Mouse (Mus musculus) stomach, postnatal 0 days (tissue): ENCODE data around the gene Pigh. TPM values are rescaled to one million over a fixed set of nuclear protein-coding genes. Genes with fewer than 3 reads are reported as not detected.

Experiments used
- ATAC-seq: fragments of 200-750 bp; cut with Nextera tagmentation; 2 replicates; pipeline ENCODE4 v1.8.0; 2017; ENCODE audit not compliant: low FRiP score, low TSS enrichment
- DNase-seq: peaks from one replicate; pipeline ENCODE4 v3.0.0-alpha.2; 2016; ENCODE audit warnings: low spot score
- H3K27ac ChIP-seq: fragments of 300-500 bp; sonication (generic); replicated peaks from 2 replicates; pipeline ENCODE4 v1.5.1; 2014; ENCODE audit warnings: mild to moderate bottlenecking, control low read depth
- H3K27me3 ChIP-seq: fragments of 300-500 bp; sonication (generic); 2 replicates; pipeline ENCODE4 v1.6.1; 2014; ENCODE audit warnings: low read length; ENCODE audit not compliant: control insufficient read depth, insufficient read depth
- H3K36me3 ChIP-seq: fragments of 300-500 bp; sonication (generic); 2 replicates; pipeline ENCODE4 v1.6.1; 2014; ENCODE audit warnings: low read length, mixed read lengths; ENCODE audit not compliant: control insufficient read depth, insufficient read depth
- H3K4me1 ChIP-seq: fragments of 300-500 bp; sonication (generic); replicated peaks from 2 replicates; pipeline ENCODE4 v1.6.1; 2014; ENCODE audit warnings: antibody characterized with exemption; ENCODE audit not compliant: control insufficient read depth, insufficient read depth
- H3K4me2 ChIP-seq: fragments of 300-500 bp; sonication (generic); replicated peaks from 2 replicates; pipeline ENCODE4 v1.6.1; 2014; ENCODE audit warnings: low read depth, mild to moderate bottlenecking, control low read depth, moderate library complexity
- H3K4me3 ChIP-seq: fragments of 300-500 bp; sonication (generic); 2 replicates; pipeline ENCODE4 v1.5.1; 2014; ENCODE audit warnings: low read depth, low read length, control low read depth
- H3K9ac ChIP-seq: fragments of 300-500 bp; sonication (generic); 2 replicates; pipeline ENCODE4 v1.6.1; 2014; ENCODE audit warnings: mild to moderate bottlenecking, low read length, control low read depth, mixed read lengths
- H3K9me3 ChIP-seq: fragments of 300-500 bp; sonication (generic); 2 replicates; pipeline ENCODE4 v1.6.1; 2016; ENCODE audit warnings: low read length; ENCODE audit not compliant: control insufficient read depth
- CTCF ChIP-seq: IDR thresholded peaks from 2 replicates; pipeline ENCODE4 v1.5.1; 2016; ENCODE audit warnings: antibody characterized with exemption, low read depth, mild to moderate bottlenecking, moderate library complexity
- EP300 ChIP-seq: optimal IDR thresholded peaks from 2 replicates; pipeline ENCODE3; 2016; ENCODE audit warnings: antibody characterized with exemption
- WGBS: fragments of 180-500 bp; shearing (Covaris S2); extraction: QIAGEN DNeasy Blood & Tissue Kit; methylation state at CpG from one replicate; pipeline ENCODE4 v1.1.7; 2014; 5-methylcytosine and 5-hydroxymethylcytosine counted together
- polyA plus RNA-seq: library from polyadenylated mRNA; unstranded; fragments of >200 nt; fragmentation: Nextera tagmentation; extraction: Ambion mirVana; gene quantifications from 2 replicates; pipeline ENCODE4 v1.2.1, GENCODE M21; 2015

The Pigh gene
- 18.8 and 20.3 TPM in 2 replicates for polyA plus RNA-seq

GRCm38 (mm10) chr12:79089182-79089812 lies at the start of gene Pigh:
Gene Pigh (minus strand): TSS chr12:79089651.
- under 1% methylated on average over 36 of the region's 53 CpGs for WGBS
- Histone ChIP-seq H3K4me3 (peak within 1 kb of the TSS; percentile 69), H3K36me3 (no peaks in the 10 kb centered on the region), H3K27me3 (no peaks in the 10 kb centered on the region), H3K4me1 (no peaks in the 10 kb centered on the region), H3K9ac (peak within 1 kb of the TSS; percentile 85), H3K27ac (peak within 1 kb of the TSS; percentile 81), H3K9me3 (no peaks in the 10 kb centered on the region), H3K4me2 (peak within 1 kb of the TSS; percentile 56)
- DNase-seq (peak; percentile 93), ATAC-seq (peak; percentile 88)
- TF ChIP-seq EP300 (no peak), CTCF (no peak)

GRCm38 (mm10) chr12:79138999-79139398 lies 49.5 kb upstream of the Pigh start:
- Histone ChIP-seq H3K9ac (no peak overlapping the region), H3K36me3 (no peaks in the 10 kb centered on the region), H3K27ac (no peak overlapping the region), H3K9me3 (no peaks in the 10 kb centered on the region), H3K4me1 (no peaks in the 10 kb centered on the region), H3K27me3 (no peaks in the 10 kb centered on the region), H3K4me2 (no peak overlapping the region), H3K4me3 (no peak overlapping the region)
- no peak for DNase-seq
- peak; percentile 71; the same call in 1 of the 2 replicates for ATAC-seq
- TF ChIP-seq EP300, result no peak
- TF ChIP-seq CTCF, result no peak

DNA sequence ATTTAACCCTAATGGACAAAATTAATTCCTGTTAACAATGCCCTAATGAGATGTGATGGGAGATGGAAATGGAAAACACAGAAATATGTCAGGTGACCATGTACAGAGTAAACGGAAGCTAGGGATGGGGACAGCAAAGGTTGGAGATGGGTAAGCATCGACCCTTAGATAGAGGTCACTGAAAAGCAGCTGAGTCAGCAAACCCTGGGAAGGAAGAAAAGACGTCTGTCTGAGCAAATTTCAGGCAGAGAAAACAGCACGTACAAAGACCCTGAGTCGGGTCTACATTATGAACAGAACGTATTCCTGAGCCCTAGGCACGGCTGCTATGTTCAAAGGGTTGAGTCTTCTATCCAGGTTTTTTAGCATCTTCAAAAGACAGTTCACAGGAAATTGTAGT lies 47.5 kb upstream of the Pigh start:
- no peaks in the 10 kb centered on the region for H3K36me3 ChIP-seq
- DNase-seq (no peak), ATAC-seq (no peak)
- no peak overlapping the region for H3K9ac ChIP-seq
- H3K27me3 ChIP-seq, result no peaks in the 10 kb centered on the region; the same call in 1 of the 2 replicates
- H3K9me3 ChIP-seq, result no peaks in the 10 kb centered on the region
- no peak overlapping the region for H3K27ac ChIP-seq
- H3K4me1 ChIP-seq, result no peaks in the 10 kb centered on the region
- H3K4me3 ChIP-seq, result no peak overlapping the region
- 71% methylated on average over 7 of the region's 7 CpGs for WGBS
- H3K4me2 ChIP-seq, result no peak overlapping the region
- TF ChIP-seq CTCF, result no peak
- TF ChIP-seq EP300, result no peak

GRCm38 (mm10) chr12:79135105-79135504 lies 45.7 kb upstream of the Pigh start:
- ATAC-seq (no peak), DNase-seq (no peak)
- Histone ChIP-seq H3K36me3 (no peaks in the 10 kb centered on the region), H3K27ac (no peak overlapping the region), H3K4me1 (no peaks in the 10 kb centered on the region), H3K9me3 (no peaks in the 10 kb centered on the region), H3K4me3 (no peak overlapping the region), H3K9ac (no peak overlapping the region), H3K4me2 (no peak overlapping the region), H3K27me3 (peaks cover 2% of the 10 kb centered on the region; the same call in 1 of the 2 replicates)
- TF ChIP-seq CTCF (no peak), EP300 (no peak)
- 41% methylated on average over 4 of the region's 4 CpGs for WGBS

DNA sequence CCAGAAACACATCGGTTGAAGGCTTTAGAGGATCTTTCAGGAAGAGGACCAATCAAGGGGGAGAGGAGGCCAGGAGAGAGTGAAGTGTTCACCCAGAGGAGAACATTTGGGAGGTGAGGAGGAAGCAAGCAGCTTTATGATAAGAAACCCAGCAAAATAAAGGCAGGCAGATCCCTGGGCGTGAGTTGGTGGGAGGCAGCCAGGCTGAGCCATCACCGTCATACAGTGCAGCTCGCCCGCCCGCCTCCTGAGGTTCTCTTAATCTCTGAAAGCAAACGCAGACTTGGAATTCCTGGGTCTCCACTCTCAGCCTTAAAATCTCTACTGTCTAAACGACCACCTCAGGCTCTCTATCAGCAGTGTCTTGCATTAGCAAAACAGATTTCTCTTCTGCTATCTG lies 45.2 kb upstream of the Pigh start:
- H3K4me2 ChIP-seq, result no peak overlapping the region
- no peaks in the 10 kb centered on the region for H3K9me3 ChIP-seq
- no peak overlapping the region for H3K9ac ChIP-seq
- TF ChIP-seq CTCF, result no peak
- TF ChIP-seq EP300, result no peak
- H3K27ac ChIP-seq, result no peak overlapping the region
- no peak overlapping the region for H3K4me3 ChIP-seq
- WGBS, result 36% methylated on average over 8 of the region's 8 CpGs
- no peaks in the 10 kb centered on the region for H3K36me3 ChIP-seq
- DNase-seq (no peak), ATAC-seq (no peak)
- H3K4me1 ChIP-seq, result no peaks in the 10 kb centered on the region
- H3K27me3 ChIP-seq, result peaks cover 2% of the 10 kb centered on the region; the same call in 1 of the 2 replicates

GRCm38 (mm10) chr12:79131706-79132460 lies 42.4 kb upstream of the Pigh start:
- no peaks in the 10 kb centered on the region for H3K4me1 ChIP-seq
- no peak for ATAC-seq
- H3K27ac ChIP-seq, result no peak overlapping the region
- no peak for DNase-seq
- H3K9ac ChIP-seq, result no peak overlapping the region
- peak overlapping the region; percentile 43; the same call in 1 of the 2 replicates for H3K4me3 ChIP-seq
- H3K27me3 ChIP-seq, result peaks cover 2% of the 10 kb centered on the region; the same call in 1 of the 2 replicates
- no peaks in the 10 kb centered on the region for H3K9me3 ChIP-seq
- no peak overlapping the region; the same call in 1 of the 2 replicates for H3K4me2 ChIP-seq
- WGBS, result 44% methylated on average over 5 of the region's 5 CpGs
- no peaks in the 10 kb centered on the region for H3K36me3 ChIP-seq
- no peak for TF ChIP-seq EP300
- TF ChIP-seq CTCF, result no peak
